Mouse (Mus musculus) embryonic facial prominence, embryonic 10.5 days (tissue): Measurements from ENCODE around the gene Prol1. TPM values are rescaled to one million over a fixed set of nuclear protein-coding genes. Genes with fewer than 3 reads are reported as not detected.
"Not testable (repeated sequence)": the region's sequence is repeated elsewhere in the genome, so short reads cannot be mapped to it uniquely, and the experiment has no call there.

ENCODE experiments used
- DNase-seq: peaks from one replicate; pipeline ENCODE4 v3.0.0-alpha.2; 2017; ENCODE audit warnings: low spot score
- H3K27ac ChIP-seq: fragments of 300-500 bp; sonication (generic); replicated peaks from 2 replicates; pipeline ENCODE4 v1.5.1; 2016; ENCODE audit warnings: mild to moderate bottlenecking
- H3K27me3 ChIP-seq: fragments of 300-500 bp; sonication (generic); replicated peaks from 2 replicates; pipeline ENCODE4 v1.6.1; 2016; ENCODE audit warnings: low read depth, mild to moderate bottlenecking; ENCODE audit not compliant: poor library complexity, severe bottlenecking
- H3K36me3 ChIP-seq: fragments of 300-500 bp; sonication (generic); replicated peaks from 2 replicates; pipeline ENCODE4 v1.6.1; 2016; ENCODE audit warnings: mild to moderate bottlenecking, moderate library complexity
- H3K4me1 ChIP-seq: fragments of 300-500 bp; sonication (generic); 2 replicates; pipeline ENCODE4 v1.6.1; 2016
- H3K4me3 ChIP-seq: fragments of 300-500 bp; sonication (generic); 2 replicates; pipeline ENCODE4 v1.5.1; 2016; ENCODE audit warnings: mild to moderate bottlenecking, moderate library complexity
- H3K9me3 ChIP-seq: fragments of 300-500 bp; sonication (generic); 2 replicates; pipeline ENCODE4 v1.6.1; 2016; ENCODE audit warnings: mild to moderate bottlenecking
- WGBS: fragments of 180-500 bp; shearing (Covaris S2); methylation state at CpG from one replicate; pipeline ENCODE4 v1.1.7; 2016; 5-methylcytosine and 5-hydroxymethylcytosine counted together
- polyA plus RNA-seq: library from polyadenylated mRNA; unstranded; fragments of >200 nt; fragmentation: Nextera tagmentation; extraction: Ambion mirVana; gene quantifications from 2 replicates; pipeline ENCODE4 v1.2.1, GENCODE M21; 2016

Prol1 gene
- polyA plus RNA-seq, result not detected in 2 replicates

- Histone ChIP-seq H3K4me3 (no peak within 1 kb of the TSS), H3K36me3 (no peaks in the 10 kb centered on the region), H3K9me3 (no peaks in the 10 kb centered on the region), H3K27me3 (no peaks in the 10 kb centered on the region), H3K4me1 (no peaks in the 10 kb centered on the region), H3K27ac (no peak within 1 kb of the TSS)
- 91% methylated on average over 1 of the region's 1 CpGs for WGBS
- DNase-seq, result no peak
Measured at GRCm38 (mm10) chr5:88317012-88317411, at the start of gene Prol1. Gene Prol1 (plus strand): TSS chr5:88317312.

- Histone ChIP-seq H3K4me1 (no peaks in the 10 kb centered on the region), H3K9me3 (no peaks in the 10 kb centered on the region), H3K27ac (no peak within 1 kb of the TSS), H3K4me3 (no peak within 1 kb of the TSS), H3K36me3 (no peaks in the 10 kb centered on the region), H3K27me3 (no peaks in the 10 kb centered on the region)
- 84% methylated on average over 1 of the region's 1 CpGs for WGBS
- no peak for DNase-seq
Measured at GRCm38 (mm10) chr5:88268619-88269018, 48.5 kb upstream of the Prol1 start, which contains the start of gene Gm7714. Gene Gm7714 (plus strand): TSS chr5:88268919.

GRCm38 (mm10) chr5:88311307-88311706, 5.8 kb upstream of the Prol1 start:
- WGBS, result 68% methylated on average over 3 of the region's 3 CpGs
- not testable (repeated sequence) for H3K4me1 ChIP-seq

DNA sequence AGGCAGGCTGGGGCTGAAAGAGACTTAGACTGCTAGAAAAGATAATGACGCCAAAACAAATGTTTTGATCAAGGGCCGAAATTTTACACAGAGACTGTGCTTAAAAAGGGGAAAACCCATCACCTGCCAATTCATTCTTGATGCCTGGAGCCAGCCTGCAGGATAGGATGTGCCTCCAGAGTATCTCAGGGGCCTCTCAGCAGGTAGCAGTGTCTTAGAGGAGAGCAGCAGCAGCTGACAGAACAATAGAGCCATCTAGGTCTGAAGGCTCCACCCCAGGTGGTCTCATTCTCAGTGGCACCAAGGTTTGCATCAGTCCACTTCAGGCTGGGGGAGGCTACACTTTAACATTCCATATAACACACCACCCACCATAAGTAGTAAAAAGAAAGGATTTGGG, 31.4 kb downstream of the Prol1 start:
- not testable (repeated sequence) for DNase-seq, H3K4me3 ChIP-seq, H3K9me3 ChIP-seq, H3K36me3 ChIP-seq, H3K27me3 ChIP-seq, H3K4me1 ChIP-seq, H3K27ac ChIP-seq
- 48% methylated on average over 2 of the region's 2 CpGs for WGBS

More at GRCm38 (mm10) chr5:88311307-88311706, 5.8 kb upstream of the Prol1 start:
- H3K9me3 ChIP-seq, H3K36me3 ChIP-seq, H3K27me3 ChIP-seq, H3K27ac ChIP-seq, H3K4me3 ChIP-seq, DNase-seq: not testable (repeated sequence)

- 8% methylated on average over 5 of the region's 5 CpGs for WGBS
- H3K36me3 ChIP-seq, result no peaks in the 10 kb centered on the region
- H3K27me3 ChIP-seq, result no peaks in the 10 kb centered on the region
- no peak overlapping the region for H3K27ac ChIP-seq
- DNase-seq, result peak; percentile 56
- H3K9me3 ChIP-seq, result no peaks in the 10 kb centered on the region
- no peaks in the 10 kb centered on the region for H3K4me1 ChIP-seq
- H3K4me3 ChIP-seq, result no peak overlapping the region
Measured at GRCm38 (mm10) chr5:88364768-88365167, 47.7 kb downstream of the Prol1 start.

GRCm38 (mm10) chr5:88366886-88367285, 49.8 kb downstream of the Prol1 start:
- H3K27me3 ChIP-seq, result no peaks in the 10 kb centered on the region
- no peaks in the 10 kb centered on the region for H3K36me3 ChIP-seq
- H3K4me3 ChIP-seq, result no peak overlapping the region
- no peak for DNase-seq
- H3K9me3 ChIP-seq, result no peaks in the 10 kb centered on the region
- H3K27ac ChIP-seq, result no peak overlapping the region
- 68% methylated on average over 1 of the region's 1 CpGs for WGBS
- H3K4me1 ChIP-seq, result no peaks in the 10 kb centered on the region

- H3K36me3 ChIP-seq, result no peaks in the 10 kb centered on the region
- H3K27me3 ChIP-seq, result no peaks in the 10 kb centered on the region
- no peak overlapping the region for H3K4me3 ChIP-seq
- H3K9me3 ChIP-seq, result no peaks in the 10 kb centered on the region
- no peak for DNase-seq
- WGBS, result 89% methylated on average over 6 of the region's 6 CpGs
- H3K4me1 ChIP-seq, result no peaks in the 10 kb centered on the region
- no peak overlapping the region for H3K27ac ChIP-seq
Measured at GRCm38 (mm10) chr5:88370578-88371232, 53.6 kb downstream of the Prol1 start.

DNA sequence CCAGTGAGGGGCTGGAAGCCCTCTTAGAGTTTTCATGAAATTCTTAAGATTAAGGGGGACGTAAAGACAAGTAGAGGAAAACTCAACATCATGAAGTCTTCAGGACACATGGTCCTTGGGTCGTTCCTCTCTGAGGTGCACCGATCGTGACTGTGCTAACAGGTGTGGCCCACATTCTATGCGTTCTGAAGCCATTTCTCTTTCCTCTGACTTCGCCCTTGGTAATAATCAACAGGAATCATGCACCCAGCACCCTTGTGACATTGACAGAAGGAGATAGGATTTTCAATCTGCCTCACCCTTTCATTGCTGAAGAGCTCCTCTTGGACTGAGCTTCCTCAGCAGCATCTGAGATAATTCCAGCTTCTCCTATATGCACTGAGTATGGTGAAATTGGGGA, 55.5 kb downstream of the Prol1 start:
- Histone ChIP-seq H3K4me1 (no peaks in the 10 kb centered on the region), H3K27me3 (no peaks in the 10 kb centered on the region), H3K27ac (no peak overlapping the region), H3K36me3 (no peaks in the 10 kb centered on the region), H3K9me3 (no peaks in the 10 kb centered on the region), H3K4me3 (no peak overlapping the region)
- WGBS, result 87% methylated on average over 6 of the region's 6 CpGs
- no peak for DNase-seq

DNA sequence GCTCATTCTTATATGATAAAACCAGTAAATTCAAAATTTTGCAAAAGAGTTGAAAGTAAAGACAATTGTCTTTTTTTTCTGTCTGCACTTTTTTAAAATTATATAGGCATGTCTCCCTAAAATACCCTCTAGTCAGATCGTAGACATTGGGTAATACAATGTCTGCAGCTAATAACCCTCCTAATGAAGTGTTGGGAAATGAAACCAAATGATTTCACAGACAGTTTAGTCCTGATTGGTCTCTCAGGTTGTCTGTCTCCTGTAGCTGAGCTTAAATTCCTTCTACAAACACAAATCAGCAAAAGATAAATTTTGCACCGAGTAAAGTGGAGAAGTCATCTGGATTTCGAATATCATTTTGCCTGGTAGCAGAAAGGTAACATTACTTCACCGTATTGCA, 58.7 kb downstream of the Prol1 start, which contains the start of gene Amtn:
Gene Amtn, plus strand, starts transcription at position 301 of the 400 bp plus-strand sequence.
- no peaks in the 10 kb centered on the region for H3K36me3 ChIP-seq
- WGBS, result 85% methylated on average over 4 of the region's 4 CpGs
- H3K4me1 ChIP-seq, result no peaks in the 10 kb centered on the region
- H3K27me3 ChIP-seq, result no peaks in the 10 kb centered on the region
- no peaks in the 10 kb centered on the region for H3K9me3 ChIP-seq
- DNase-seq, result no peak
- no peak within 1 kb of the TSS for H3K4me3 ChIP-seq
- no peak within 1 kb of the TSS for H3K27ac ChIP-seq

Other genes with a start within 250 kb of the Prol1 start
- not detected in 2 replicates for gene Smr2, start 230.8 kb upstream of the Prol1 start, polyA plus RNA-seq
- gene Gm11116, start 205.8 kb upstream of the Prol1 start, polyA plus RNA-seq, result not detected in 2 replicates
- not detected in 2 replicates for gene Gm11115, start 163.2 kb upstream of the Prol1 start, polyA plus RNA-seq
- not detected in 2 replicates for gene Gm7714, start 48.4 kb upstream of the Prol1 start, polyA plus RNA-seq
- not detected in 2 replicates for gene Amtn, start 58.8 kb downstream of the Prol1 start, polyA plus RNA-seq
- gene Ambn, start 138.7 kb downstream of the Prol1 start, polyA plus RNA-seq, result not detected in 2 replicates
- gene Enam, start 170.7 kb downstream of the Prol1 start, polyA plus RNA-seq, result not detected in 2 replicates
- gene Jchain, start 210.6 kb downstream of the Prol1 start, polyA plus RNA-seq, result 0.14 TPM in 1 of 2 replicates, not detected in the other
- 87.5 and 88.2 TPM in 2 replicates for gene Utp3, start 237.2 kb downstream of the Prol1 start, polyA plus RNA-seq
- 28.1 and 28.3 TPM in 2 replicates for gene Rufy3, start 247.7 kb downstream of the Prol1 start, polyA plus RNA-seq